Mouse (Mus musculus): ENCODE measurements around the gene Slc16a8.

DNA sequence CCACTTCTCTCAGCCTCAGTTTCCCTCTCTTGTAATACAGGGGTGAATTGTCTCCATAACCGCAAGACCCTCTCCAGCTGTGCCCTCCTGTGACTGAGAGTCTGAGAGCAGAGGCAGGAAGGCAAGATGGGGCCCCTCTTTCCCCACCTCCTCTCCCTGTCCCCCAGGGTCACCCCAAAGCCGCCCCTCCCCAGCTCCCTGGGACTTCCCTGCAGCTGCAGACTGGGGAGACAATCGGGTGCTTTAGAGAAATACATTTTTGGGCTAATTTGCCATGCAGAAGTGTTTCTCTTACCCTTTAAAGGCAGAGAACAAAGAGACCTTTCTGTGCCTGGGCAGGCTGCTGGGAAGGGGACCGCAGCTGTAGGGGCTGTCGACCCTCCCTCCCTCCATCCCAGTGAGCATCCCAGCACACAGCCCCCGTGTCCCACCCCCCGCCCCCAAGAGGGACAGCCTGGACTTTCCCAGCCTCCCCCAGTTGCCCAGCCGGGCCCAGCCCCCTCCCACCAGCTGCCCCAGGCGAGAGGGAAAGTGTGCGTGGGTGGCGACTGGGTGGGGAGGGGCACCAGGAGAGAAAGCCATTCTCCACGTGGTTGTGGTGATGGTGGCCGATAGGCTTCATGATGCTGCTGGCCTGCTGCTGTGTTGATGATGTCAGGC is 52.9 kb downstream of the Slc16a8 start:
- TF ChIP-seq CTCF (conservative IDR thresholded peaks at IDR 0.05; ENCODE audit: low read length) (no peak), POU5F1 (IDR thresholded peaks at IDR 0.05; ENCODE audit: borderline replicate concordance, low read length) (no peak)
